Mouse (Mus musculus) liver, postnatal 0 days (tissue): Measurements from ENCODE around the gene Ppargc1a.

Experiments used
- CTCF ChIP-seq: sonication (generic); IDR thresholded peaks from 2 replicates; pipeline ENCODE4 v1.5.1; 2016; ENCODE audit warnings: antibody characterized with exemption, low read depth
- EP300 ChIP-seq: IDR thresholded peaks from 2 replicates; pipeline ENCODE4 v1.6.1; 2016; ENCODE audit warnings: antibody characterized with exemption, low read depth, mild to moderate bottlenecking

- no peak for TF ChIP-seq CTCF
- no peak for TF ChIP-seq EP300
Measured at GRCm38 (mm10) chr5:51446299-51447090, 121.0 kb downstream of the Ppargc1a start.
